Mouse (Mus musculus) kidney, postnatal 14 days (tissue): ENCODE results near the gene Gucd1.

ENCODE experiments used
- DNase-seq: peaks from one replicate; pipeline ENCODE4 v3.0.0; 2022; ENCODE audit warnings: mixed read lengths

Gene Gucd1

DNA sequence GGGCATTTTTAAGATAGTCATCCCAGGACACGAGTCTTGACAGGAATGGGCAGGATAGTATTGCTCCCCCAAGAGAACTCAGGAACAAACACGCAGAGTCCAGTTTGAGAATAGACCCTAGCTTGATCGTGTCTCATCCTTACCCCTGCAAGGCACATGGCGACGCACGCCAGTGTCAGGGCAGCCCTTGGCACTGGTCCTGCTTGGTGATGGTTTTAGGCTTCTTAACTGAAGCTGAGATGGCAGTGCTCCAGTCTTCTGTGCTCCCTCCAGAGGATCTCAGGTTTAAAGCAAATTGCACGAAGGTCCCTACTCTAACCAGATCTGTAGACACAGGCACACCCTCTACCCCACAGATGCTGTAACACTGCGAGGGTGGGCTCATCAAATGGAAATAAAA, 202.0 kb downstream of the Gucd1 start:
- DNase-seq = no peak

DNA sequence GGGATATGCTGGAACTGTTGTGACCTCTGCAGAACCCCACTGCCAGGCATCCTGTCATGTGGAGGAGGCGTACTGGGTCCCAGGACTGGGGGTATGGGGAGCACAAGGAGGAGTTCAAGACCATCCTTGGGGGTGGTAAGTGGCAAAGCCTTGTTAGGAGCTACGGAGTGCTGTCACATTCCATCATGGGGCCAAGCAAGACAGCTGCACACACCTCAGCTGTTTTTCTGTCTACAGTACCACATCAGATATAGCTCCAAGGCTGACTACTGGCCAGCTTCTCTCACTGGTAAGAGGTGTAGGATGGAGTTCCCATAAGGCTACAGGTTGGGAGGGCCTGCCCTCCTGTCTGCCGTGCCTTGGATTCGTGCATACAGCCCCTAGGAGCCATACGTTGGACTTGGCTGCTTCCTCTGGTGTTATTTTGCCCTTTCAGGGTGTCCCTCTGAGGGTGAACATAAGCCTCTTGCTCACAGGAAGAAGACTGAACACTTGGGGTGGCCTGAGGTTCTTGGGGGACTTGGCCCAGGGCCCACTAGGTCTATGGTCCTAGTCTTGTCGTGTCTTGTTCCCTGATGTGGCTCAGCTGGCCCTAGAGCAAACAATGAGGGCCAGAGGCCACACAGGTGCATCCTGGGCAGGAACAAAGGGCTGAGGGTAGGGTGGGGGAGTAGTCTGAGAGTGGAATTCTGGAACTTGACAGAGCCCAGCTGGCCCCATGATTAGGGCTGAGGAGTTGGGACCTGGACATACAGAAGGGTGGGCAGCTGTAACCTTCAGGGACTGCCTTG, 203.4 kb downstream of the Gucd1 start:
- DNase-seq = peak; percentile 67

DNA sequence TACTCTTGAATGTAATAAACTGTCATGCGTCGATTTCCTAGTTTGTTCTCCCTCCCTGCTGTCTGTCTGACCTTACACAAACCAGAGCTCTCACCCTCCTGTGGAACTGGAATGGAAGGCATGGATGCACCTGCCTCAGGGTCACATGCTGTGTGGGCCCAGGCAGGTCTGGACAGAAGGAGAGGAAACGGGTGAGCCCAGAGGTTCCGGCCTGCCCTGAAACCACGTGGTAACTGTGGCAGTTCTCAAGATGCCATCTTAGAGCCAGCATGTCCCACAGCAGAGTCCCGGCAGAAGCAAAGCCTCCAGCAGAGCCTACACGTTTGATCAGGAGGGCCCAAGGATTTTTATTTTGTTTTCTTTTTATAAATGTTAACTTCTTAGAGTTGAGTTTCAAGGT, 205.4 kb downstream of the Gucd1 start:
- no peak for DNase-seq

DNA sequence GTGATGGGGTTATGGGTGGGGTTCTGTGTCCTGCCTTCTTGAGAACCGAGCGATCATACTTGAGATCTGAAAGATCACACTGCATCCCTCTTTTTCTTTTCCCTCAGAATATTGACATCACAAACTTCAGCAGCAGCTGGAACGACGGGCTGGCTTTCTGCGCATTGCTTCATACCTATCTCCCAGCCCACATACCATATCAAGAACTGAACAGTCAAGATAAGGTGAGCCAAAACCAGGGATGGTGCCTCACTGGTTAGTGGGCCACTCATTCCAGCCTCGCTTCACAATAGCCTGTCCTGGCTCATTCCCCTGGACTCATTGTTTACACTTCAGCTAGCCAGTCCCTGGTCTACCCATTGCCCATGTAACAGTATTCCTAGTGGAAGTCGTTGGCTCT, 210.6 kb downstream of the Gucd1 start:
- no peak for DNase-seq

DNA sequence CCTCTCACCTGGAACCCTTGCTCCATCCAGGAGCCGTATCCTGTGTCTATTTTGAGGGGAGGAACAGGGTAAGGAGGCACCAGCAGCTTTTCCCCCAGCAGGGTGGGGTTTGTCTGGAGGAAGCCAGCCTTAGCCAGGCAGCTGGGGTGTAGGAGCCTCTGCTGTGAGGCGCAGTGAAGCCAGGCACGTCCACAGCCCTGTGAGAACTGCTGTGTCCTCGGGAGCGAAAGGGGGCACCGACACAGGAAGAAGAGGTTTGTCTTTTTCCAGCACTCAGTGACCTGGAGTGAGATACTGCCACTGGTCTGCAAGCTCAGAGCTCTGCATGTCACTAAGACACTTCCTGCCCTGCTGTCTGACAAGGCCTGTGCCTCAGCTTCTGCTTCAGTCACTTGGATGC, 213.4 kb downstream of the Gucd1 start:
- peak; percentile 74 for DNase-seq

DNA sequence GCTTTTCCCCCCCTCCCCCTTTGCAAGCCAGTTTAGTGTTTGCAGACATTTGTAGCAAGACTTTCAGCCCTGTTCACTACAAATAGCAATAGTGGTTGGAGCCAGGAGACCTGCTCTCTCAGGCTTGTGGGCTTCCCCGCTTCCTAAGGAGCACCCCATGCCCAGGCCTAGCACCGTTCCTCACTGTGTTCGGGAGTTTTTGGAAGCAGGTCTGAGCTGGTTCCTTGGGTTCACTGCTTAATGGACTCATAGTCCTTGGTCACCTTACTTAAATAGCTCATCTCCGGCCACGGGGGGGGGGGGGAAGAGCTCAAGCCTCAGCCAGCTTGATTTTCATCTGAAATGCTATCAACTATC, 213.7 kb downstream of the Gucd1 start:
- no peak for DNase-seq

DNA sequence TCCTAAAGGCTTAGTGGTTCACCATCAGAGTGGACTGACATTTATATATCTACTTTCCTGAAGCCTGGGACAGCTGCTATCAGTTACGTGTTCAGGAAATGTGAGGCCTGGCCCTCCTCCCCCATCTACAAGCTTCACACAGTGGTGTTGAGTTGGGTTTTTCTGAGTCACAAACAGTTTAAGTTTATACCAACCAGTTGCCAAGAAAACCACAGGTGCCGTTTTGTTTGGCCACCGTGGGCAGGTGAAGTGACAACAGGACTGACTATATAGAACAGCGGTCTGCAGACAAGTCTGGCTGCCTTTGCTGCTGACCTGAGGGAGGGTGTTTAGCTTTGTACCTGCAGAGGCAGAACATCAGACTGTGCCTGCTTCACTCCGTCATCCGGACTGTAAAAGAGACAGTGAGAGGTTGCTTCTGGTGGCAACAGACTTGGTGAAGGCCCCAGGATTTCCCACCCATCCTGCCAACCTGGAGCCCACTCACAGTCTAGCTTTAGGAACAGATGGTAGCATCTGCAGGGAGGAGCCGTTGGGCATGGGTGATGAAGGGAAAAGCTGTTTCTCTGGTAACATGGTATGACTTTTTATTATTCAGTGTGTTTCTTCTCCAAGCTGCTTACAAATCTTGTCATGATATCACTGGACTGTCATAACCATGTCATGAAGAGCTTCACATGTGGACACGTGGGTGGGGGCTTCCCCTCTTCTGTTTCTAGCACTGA, 214.3 kb downstream of the Gucd1 start:
- no peak for DNase-seq

DNA sequence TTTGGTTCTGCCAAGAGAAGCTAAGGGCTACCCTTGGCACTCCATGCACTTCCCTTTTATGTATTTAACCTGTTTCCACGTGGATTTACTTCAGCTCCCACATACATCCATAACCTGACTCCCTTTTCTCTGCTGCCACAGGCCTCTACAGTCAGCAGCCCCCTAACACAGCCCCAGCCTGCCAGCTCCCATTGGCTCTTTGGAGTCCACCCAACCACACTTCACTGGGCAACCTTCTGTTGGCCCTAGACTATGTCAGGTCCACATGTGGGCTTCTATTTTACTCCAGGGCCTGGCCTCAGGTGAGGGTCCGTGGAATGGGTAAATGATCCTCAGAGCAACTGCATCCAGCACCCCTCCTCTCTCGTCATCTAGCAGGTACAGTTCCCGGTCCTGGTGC, 215.2 kb downstream of the Gucd1 start:
- DNase-seq = no peak

DNA sequence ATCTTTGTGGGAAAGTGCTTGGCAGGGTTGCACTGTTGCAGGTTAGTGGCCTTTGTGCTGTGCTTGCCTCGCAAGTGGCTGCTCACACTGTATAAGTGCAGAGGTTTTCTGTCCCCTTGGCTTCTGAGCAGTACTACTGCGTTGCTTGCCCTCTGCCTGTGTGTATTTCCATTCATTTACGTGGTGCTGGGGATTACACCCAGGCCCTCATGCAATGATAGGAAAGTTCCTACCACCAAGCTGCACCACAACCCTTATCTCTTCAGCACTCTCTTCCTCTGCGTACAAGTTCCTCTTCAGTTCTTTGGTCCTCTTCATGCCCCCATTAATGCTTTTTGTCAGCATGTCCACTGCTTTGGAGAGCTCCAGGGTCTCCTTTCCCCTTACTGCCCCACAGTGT, 215.8 kb downstream of the Gucd1 start:
- DNase-seq = no peak

DNA sequence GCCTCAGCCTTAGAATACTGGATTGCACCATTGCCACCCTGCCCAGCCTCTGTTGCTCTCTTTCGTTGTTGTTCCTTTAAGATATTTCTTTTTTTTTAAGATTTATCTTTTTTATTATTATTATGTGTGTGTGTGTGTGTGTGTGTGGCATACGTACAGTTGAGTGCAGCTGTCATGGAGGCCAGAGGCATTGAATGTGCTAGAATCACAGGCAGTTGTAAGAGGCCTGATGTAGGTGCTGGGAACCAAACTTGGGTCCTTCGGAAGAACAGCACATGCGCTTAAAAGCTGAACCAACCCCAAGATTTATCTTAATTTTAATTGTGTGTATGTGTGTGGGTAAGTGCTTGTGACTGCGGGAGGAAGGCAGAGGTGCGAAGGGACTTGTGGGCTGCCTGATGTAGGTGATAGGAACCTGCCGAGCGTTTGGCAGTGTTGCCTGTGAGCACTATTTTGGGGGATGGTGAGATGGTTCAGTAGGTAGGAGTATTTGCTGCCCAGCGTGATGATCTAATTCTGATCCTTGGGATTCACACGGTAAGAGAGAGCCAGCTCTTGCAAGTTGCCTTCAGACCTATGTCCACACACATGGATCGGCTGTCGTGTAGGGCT, 216.5 kb downstream of the Gucd1 start:
- no peak for DNase-seq
